Mouse (Mus musculus) G1E (cell line): ENCODE results near the gene Slc26a3. TPM values are rescaled to one million over a fixed set of nuclear protein-coding genes. Genes with fewer than 3 reads are reported as not detected.
A peak's percentile ranks its signal among the peaks of the same experiment; 100 is the strongest.

Source experiments
- ATAC-seq: 2 replicates; pipeline ENCODE4 v1.8.0; 2016; ENCODE audit warnings: mild to moderate bottlenecking; ENCODE audit not compliant: insufficient number of reproducible peaks, poor library complexity, low FRiP score, severe bottlenecking; ENCODE audit errors: extremely low read depth
- DNase-seq: peaks from one replicate; pipeline ENCODE4 v3.0.0; 2012; ENCODE audit warnings: low spot score
- H3K27me3 ChIP-seq: 2 replicates; pipeline ENCODE4 v1.6.1; 2012; ENCODE audit warnings: mild to moderate bottlenecking, low read length, inconsistent platforms; ENCODE audit not compliant: insufficient read depth
- H3K36me3 ChIP-seq: replicated peaks from 2 replicates; pipeline ENCODE3; 2012; ENCODE audit warnings: mild to moderate bottlenecking, inconsistent platforms
- H3K4me1 ChIP-seq: 2 replicates; pipeline ENCODE4 v1.6.1; 2012; ENCODE audit warnings: low read depth, low read length, inconsistent platforms, mixed read lengths; ENCODE audit not compliant: insufficient read depth
- H3K4me3 ChIP-seq: 2 replicates; pipeline ENCODE4 v1.5.1; 2012; ENCODE audit warnings: low read depth, mild to moderate bottlenecking, inconsistent platforms, low read length, moderate library complexity, mixed read lengths
- H3K9me3 ChIP-seq: replicated peaks from 2 replicates; pipeline ENCODE4 v1.6.1; 2012; ENCODE audit warnings: inconsistent platforms
- CTCF ChIP-seq: IDR thresholded peaks from 2 replicates; pipeline ENCODE4 v1.5.1; 2012; ENCODE audit warnings: low read depth, low read length, inconsistent platforms, mixed read lengths
- GATA1 ChIP-seq: IDR thresholded peaks from 2 replicates; pipeline ENCODE4 v1.6.1; 2012; ENCODE audit warnings: borderline replicate concordance, low read length, inconsistent platforms, mixed read lengths
- GATA2 ChIP-seq: IDR thresholded peaks from 2 replicates; pipeline ENCODE4 v1.6.1; 2012; ENCODE audit warnings: low read depth, low read length, inconsistent platforms, borderline replicate concordance
- POLR2AphosphoS5 ChIP-seq: IDR thresholded peaks from 2 replicates; pipeline ENCODE4 v1.6.1; 2012; ENCODE audit warnings: low read depth, low read length, inconsistent platforms; ENCODE audit not compliant: insufficient replicate concordance
- TAL1 ChIP-seq: conservative IDR thresholded peaks from 2 replicates; pipeline ENCODE4 v1.6.1; 2012; ENCODE audit warnings: low read depth, low read length, inconsistent platforms, mixed read lengths
- polyA plus RNA-seq: library from polyadenylated mRNA; stranded (reverse); fragments of >175 nt; gene quantifications from 2 replicates; pipeline ENCODE4 v1.2.3, GENCODE M21; 2012
- total RNA-seq, 2 experiments: library from RNA; stranded (forward) in 1 of 2; stranded (reverse) in 1 of 2; fragments of 200-1000 nt in 1 of 2; fragments of >200 nt in 1 of 2; fragmentation: Nextera tagmentation in 1 of 2; gene quantifications; 2 replicates each; pipeline ENCODE4 v1.2.3; 2014 to 2017

Slc26a3 gene
- total and polyA plus RNA-seq, 3 experiments: 0.66 TPM; not detected in 2

DNA sequence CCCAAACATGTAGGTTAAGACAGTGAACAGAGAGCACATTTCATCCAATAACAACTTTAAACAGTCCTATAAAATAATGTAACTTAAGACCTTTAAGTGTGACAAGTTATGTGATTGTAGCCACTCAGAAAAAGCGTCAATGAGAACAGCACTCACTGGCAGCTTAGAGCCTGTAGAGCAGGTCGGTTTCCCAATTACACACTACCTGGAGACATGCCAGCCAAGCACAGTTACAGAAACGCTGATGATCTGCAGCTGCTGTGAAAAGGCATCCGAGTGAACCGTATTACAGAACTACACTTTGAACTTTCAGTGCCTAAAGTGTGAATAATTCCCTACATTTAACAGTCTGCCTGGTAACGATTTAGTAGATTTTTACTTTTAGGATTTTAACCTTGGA lies 95.8 kb downstream of the Slc26a3 start:
- Histone ChIP-seq H3K27me3 (no peaks in the 10 kb centered on the region), H3K4me1 (no peaks in the 10 kb centered on the region; the same call in 1 of the 2 replicates), H3K36me3 (peaks cover 64% of the 10 kb centered on the region), H3K9me3 (no peaks in the 10 kb centered on the region), H3K4me3 (no peak overlapping the region)
- ATAC-seq: no peak
- TF ChIP-seq TAL1 (no peak), GATA2 (no peak), POLR2AphosphoS5 (no peak), CTCF (no peak), GATA1 (no peak)
- DNase-seq: no peak

DNA sequence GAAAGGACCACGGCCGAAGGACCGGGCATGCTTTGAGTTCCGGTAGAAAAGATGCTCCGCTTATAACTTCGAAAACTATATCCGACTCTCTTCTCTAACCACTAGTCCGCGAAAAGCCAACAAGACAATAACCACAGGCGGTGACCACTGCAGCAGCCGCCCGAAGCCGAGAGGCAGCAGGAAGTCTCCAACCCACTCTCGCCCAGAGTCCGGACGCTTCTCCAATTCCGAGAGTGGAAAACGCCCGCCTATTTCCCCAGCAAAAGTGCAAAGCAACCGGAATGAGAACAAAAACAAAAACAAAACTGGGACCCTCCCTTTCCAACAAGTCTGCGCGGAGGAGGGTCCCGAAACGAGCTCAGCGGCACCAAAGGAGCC lies 108.3 kb downstream of the Slc26a3 start:
- no peaks in the 10 kb centered on the region for H3K27me3 ChIP-seq
- TF ChIP-seq POLR2AphosphoS5 (no peak), GATA1 (no peak), TAL1 (no peak), GATA2 (no peak), CTCF (no peak)
- H3K4me3 ChIP-seq: peak overlapping the region; percentile 77
- no peaks in the 10 kb centered on the region for H3K9me3 ChIP-seq
- peaks cover 30% of the 10 kb centered on the region for H3K4me1 ChIP-seq
- DNase-seq: no peak
- H3K36me3 ChIP-seq: peaks cover 19% of the 10 kb centered on the region
- no peak for ATAC-seq

DNA sequence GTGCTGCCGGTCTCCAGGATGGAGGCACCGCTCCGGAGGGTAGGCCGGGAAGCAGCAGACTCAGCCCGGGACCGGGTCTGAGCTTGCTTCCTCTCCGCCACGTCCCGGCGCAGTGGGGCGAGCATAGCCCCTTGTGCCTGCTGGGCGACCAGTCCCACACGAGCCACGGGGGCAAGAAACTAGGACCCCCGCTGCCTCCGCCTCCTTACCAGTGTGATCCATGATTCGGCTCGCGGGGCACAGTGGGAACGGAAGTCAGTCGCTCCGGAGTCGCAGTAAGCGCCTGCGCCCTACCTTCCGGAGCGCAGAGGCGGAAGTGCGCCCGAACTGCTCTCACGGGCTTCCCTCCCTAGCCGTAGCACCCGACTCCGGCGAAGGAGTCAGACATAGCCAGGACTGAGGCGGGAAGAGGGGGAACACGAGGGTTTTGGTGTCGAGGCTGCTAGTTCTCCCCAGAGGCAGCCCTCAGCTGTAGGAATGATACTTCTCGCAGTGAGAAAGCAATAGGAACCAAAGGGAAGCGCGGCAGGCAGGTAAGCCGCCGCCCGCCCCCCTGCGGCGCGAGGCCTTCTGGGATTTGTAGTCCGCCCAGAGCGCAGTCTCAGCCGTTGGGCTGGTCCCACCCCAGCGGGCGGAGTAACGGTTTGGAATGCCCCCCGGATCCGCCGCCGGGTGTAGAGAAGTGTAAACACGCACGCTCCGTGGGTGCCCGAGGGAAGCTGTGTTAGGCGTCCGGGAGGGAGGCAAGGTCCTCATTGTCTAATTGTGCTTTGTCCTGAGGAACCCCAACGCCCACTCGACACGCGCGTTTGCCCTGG lies 108.9 kb downstream of the Slc26a3 start, which contains the start of gene Cbll1:
Gene Cbll1, minus strand, starts transcription at position 303 of the 818 bp plus-strand sequence.
- Histone ChIP-seq H3K4me1 (peaks cover 29% of the 10 kb centered on the region), H3K27me3 (no peaks in the 10 kb centered on the region), H3K4me3 (peak within 1 kb of the TSS; percentile 77), H3K36me3 (peaks cover 13% of the 10 kb centered on the region), H3K9me3 (no peaks in the 10 kb centered on the region)
- DNase-seq: peak; percentile 98
- no peak for TF ChIP-seq CTCF
- TF ChIP-seq GATA2: no peak
- no peak for TF ChIP-seq GATA1
- TF ChIP-seq POLR2AphosphoS5: no peak; the same call in 1 of the 2 replicates
- no peak for TF ChIP-seq TAL1
- ATAC-seq: peak; percentile 88

DNA sequence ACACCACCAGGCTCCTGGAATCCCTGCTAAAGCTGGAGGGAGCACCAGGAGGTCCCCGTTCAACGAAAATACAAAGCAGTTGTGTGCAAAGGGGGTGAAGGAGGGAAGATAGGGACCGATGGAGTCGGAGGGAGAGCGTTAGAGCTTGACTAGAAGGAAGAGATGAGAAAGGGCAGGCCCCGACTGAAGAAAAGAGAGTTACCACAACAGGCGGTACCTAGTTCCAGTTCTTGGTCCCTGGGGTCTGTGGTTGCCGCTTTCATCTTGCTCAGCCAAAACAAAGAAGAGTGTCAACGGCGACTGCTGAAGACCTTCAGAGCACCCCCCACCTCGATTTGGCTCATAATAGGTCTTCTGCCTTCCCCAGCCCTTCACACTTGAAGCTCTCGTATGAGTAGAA lies 109.5 kb downstream of the Slc26a3 start:
- TF ChIP-seq CTCF (no peak), GATA2 (no peak), TAL1 (no peak), GATA1 (no peak), POLR2AphosphoS5 (no peak)
- DNase-seq (no peak), ATAC-seq (no peak)
- Histone ChIP-seq H3K4me1 (peaks cover 27% of the 10 kb centered on the region), H3K27me3 (no peaks in the 10 kb centered on the region), H3K9me3 (no peaks in the 10 kb centered on the region), H3K4me3 (peak overlapping the region; percentile 77), H3K36me3 (peaks cover 11% of the 10 kb centered on the region)

DNA sequence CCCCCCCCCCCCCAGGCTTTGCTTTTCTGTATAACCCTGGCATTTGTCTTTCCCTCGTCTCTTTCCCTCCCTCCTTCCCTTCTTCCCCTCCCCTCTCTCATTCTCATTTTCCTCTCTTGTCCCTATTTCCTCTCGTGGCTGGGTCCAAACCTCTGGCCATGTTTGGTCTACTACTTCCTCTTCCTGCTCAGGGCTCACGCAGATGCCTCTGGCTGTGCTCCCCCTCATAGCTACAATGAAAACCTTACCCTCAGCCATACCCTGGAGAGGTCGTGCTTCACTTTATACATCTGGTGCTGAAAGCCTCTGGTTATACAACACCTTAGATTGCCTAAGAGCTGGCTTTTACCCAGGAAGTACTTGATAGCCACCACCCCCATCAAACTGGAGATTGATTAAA lies 110.6 kb downstream of the Slc26a3 start:
- H3K9me3 ChIP-seq: no peaks in the 10 kb centered on the region
- no peak overlapping the region for H3K4me3 ChIP-seq
- DNase-seq (no peak), ATAC-seq (no peak)
- TF ChIP-seq GATA1 (no peak), POLR2AphosphoS5 (no peak), CTCF (no peak), GATA2 (no peak), TAL1 (no peak)
- H3K36me3 ChIP-seq: peaks cover 7% of the 10 kb centered on the region
- peaks cover 27% of the 10 kb centered on the region for H3K4me1 ChIP-seq
- peaks cover 2% of the 10 kb centered on the region; the same call in 1 of the 2 replicates for H3K27me3 ChIP-seq

DNA sequence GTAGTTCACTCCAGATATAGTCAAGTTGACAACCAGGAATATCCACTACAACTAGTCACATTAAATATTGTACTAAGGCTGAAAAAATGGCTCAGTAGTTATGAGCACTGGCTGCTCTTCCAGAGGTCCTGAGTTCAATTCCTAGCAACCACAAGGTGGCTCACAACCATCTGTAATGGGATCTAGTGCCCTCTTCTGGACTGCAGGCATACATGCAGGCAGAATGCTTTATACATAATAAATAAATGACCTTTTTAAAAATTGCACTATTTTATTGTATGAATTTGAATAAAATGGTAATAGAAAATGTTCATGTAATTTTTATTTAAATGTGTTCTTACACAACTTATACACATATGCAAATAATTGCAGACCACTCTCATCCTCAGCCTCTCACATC lies 112.5 kb downstream of the Slc26a3 start:
- 0 out of 2 replicates have a peak, but pooled peaks have one; percentile 27 for TF ChIP-seq CTCF
- TF ChIP-seq TAL1: no peak
- no peak for ATAC-seq

More for the DNA sequence above, 112.5 kb downstream of the Slc26a3 start:
- Histone ChIP-seq H3K4me1 (peaks cover 16% of the 10 kb centered on the region), H3K36me3 (no peaks in the 10 kb centered on the region), H3K27me3 (peaks cover 8% of the 10 kb centered on the region; the same call in 1 of the 2 replicates), H3K9me3 (no peaks in the 10 kb centered on the region), H3K4me3 (no peak overlapping the region)
- DNase-seq: no peak
